Mouse (Mus musculus) G1E (cell line): ENCODE measurements around the gene Atp6v1b1. TPM values are rescaled to one million over a fixed set of nuclear protein-coding genes. Genes with fewer than 3 reads are reported as not detected.

Experiments
- ATAC-seq: 2 replicates; pipeline ENCODE4 v1.8.0; 2016; ENCODE audit warnings: mild to moderate bottlenecking; ENCODE audit not compliant: insufficient number of reproducible peaks, poor library complexity, low FRiP score, severe bottlenecking; ENCODE audit errors: extremely low read depth
- DNase-seq: peaks from one replicate; pipeline ENCODE4 v3.0.0; 2012; ENCODE audit warnings: low spot score
- H3K27me3 ChIP-seq: 2 replicates; pipeline ENCODE4 v1.6.1; 2012; ENCODE audit warnings: mild to moderate bottlenecking, low read length, inconsistent platforms; ENCODE audit not compliant: insufficient read depth
- H3K36me3 ChIP-seq: replicated peaks from 2 replicates; pipeline ENCODE3; 2012; ENCODE audit warnings: mild to moderate bottlenecking, inconsistent platforms
- H3K4me1 ChIP-seq: 2 replicates; pipeline ENCODE4 v1.6.1; 2012; ENCODE audit warnings: low read depth, low read length, inconsistent platforms, mixed read lengths; ENCODE audit not compliant: insufficient read depth
- H3K4me3 ChIP-seq: 2 replicates; pipeline ENCODE4 v1.5.1; 2012; ENCODE audit warnings: low read depth, mild to moderate bottlenecking, inconsistent platforms, low read length, moderate library complexity, mixed read lengths
- H3K9me3 ChIP-seq: replicated peaks from 2 replicates; pipeline ENCODE4 v1.6.1; 2012; ENCODE audit warnings: inconsistent platforms
- CTCF ChIP-seq: IDR thresholded peaks from 2 replicates; pipeline ENCODE4 v1.5.1; 2012; ENCODE audit warnings: low read depth, low read length, inconsistent platforms, mixed read lengths
- GATA1 ChIP-seq: IDR thresholded peaks from 2 replicates; pipeline ENCODE4 v1.6.1; 2012; ENCODE audit warnings: borderline replicate concordance, low read length, inconsistent platforms, mixed read lengths
- GATA2 ChIP-seq: IDR thresholded peaks from 2 replicates; pipeline ENCODE4 v1.6.1; 2012; ENCODE audit warnings: low read depth, low read length, inconsistent platforms, borderline replicate concordance
- POLR2AphosphoS5 ChIP-seq: IDR thresholded peaks from 2 replicates; pipeline ENCODE4 v1.6.1; 2012; ENCODE audit warnings: low read depth, low read length, inconsistent platforms; ENCODE audit not compliant: insufficient replicate concordance
- TAL1 ChIP-seq: conservative IDR thresholded peaks from 2 replicates; pipeline ENCODE4 v1.6.1; 2012; ENCODE audit warnings: low read depth, low read length, inconsistent platforms, mixed read lengths
- polyA plus RNA-seq: library from polyadenylated mRNA; stranded (reverse); fragments of >175 nt; gene quantifications from 2 replicates; pipeline ENCODE4 v1.2.3, GENCODE M21; 2012
- total RNA-seq, 2 experiments: library from RNA; stranded (forward) in 1 of 2; stranded (reverse) in 1 of 2; fragments of 200-1000 nt in 1 of 2; fragments of >200 nt in 1 of 2; fragmentation: Nextera tagmentation in 1 of 2; gene quantifications; 2 replicates each; pipeline ENCODE4 v1.2.3; 2014 to 2017

The Atp6v1b1 gene
- total and polyA plus RNA-seq, 3 experiments = 0.22 TPM; not detected in 2

DNA sequence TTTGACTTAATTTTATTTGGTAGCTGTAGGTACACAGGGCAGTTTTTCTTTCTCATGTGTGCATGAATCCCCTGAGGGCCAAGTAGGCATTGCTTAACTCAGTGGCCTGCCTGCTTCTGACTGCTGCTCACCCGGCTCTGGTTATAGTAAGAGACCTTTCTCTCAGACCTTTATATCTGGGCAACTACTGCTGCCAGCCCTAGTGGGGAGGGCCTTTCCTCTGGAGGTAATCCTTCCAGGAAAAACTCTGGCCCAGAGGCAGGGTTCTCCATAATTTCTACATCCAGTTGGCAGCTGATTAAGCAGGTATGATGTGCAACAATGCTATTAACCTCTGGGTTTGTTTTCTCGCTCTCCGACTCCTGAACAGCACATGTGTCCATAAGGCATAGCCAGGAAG is 60.1 kb downstream of the Atp6v1b1 start:
- H3K4me1 ChIP-seq = no peaks in the 10 kb centered on the region
- no peak overlapping the region for H3K4me3 ChIP-seq
- peaks cover 69% of the 10 kb centered on the region for H3K36me3 ChIP-seq
- no peak for ATAC-seq
- TF ChIP-seq CTCF (no peak), GATA1 (no peak), GATA2 (no peak), TAL1 (no peak), POLR2AphosphoS5 (no peak)
- no peaks in the 10 kb centered on the region for H3K9me3 ChIP-seq
- DNase-seq = no peak
- H3K27me3 ChIP-seq = no peaks in the 10 kb centered on the region

Other genes with a start within 250 kb of the Atp6v1b1 start
- 25.1 and 29.0 TPM in 2 replicates for gene Dguok, start 236.0 kb upstream of the Atp6v1b1 start, total RNA-seq (2014; fragmentation: Nextera tagmentation)
- 25.6 and 26.0 TPM in 2 replicates for gene Dguok, start 236.0 kb upstream of the Atp6v1b1 start, total RNA-seq (2017)
- gene Dguok, start 236.0 kb upstream of the Atp6v1b1 start, polyA plus RNA-seq = 6.7 and 9.4 TPM in 2 replicates
- gene Actg2, start 206.7 kb upstream of the Atp6v1b1 start, total RNA-seq (2014; fragmentation: Nextera tagmentation) = not detected in 2 replicates
- 0.11 and 0.17 TPM in 2 replicates for gene Actg2, start 206.7 kb upstream of the Atp6v1b1 start, total RNA-seq (2017)
- gene Actg2, start 206.7 kb upstream of the Atp6v1b1 start, polyA plus RNA-seq = not detected in 2 replicates
- gene Stambp, start 170.3 kb upstream of the Atp6v1b1 start, total RNA-seq (2014; fragmentation: Nextera tagmentation) = 47.3 and 55.2 TPM in 2 replicates
- 7.0 and 8.2 TPM in 2 replicates for gene Stambp, start 170.3 kb upstream of the Atp6v1b1 start, total RNA-seq (2017)
- 1.8 and 1.9 TPM in 2 replicates for gene Stambp, start 170.3 kb upstream of the Atp6v1b1 start, polyA plus RNA-seq
- gene Clec4f, start 86.8 kb upstream of the Atp6v1b1 start, total RNA-seq (2014; fragmentation: Nextera tagmentation) = not detected in 2 replicates
- 0.05 TPM in 1 of 2 replicates, not detected in the other for gene Clec4f, start 86.8 kb upstream of the Atp6v1b1 start, total RNA-seq (2017)
- not detected in 2 replicates for gene Clec4f, start 86.8 kb upstream of the Atp6v1b1 start, polyA plus RNA-seq
- not detected in 2 replicates for gene Cd207, start 65.1 kb upstream of the Atp6v1b1 start, total RNA-seq (2014; fragmentation: Nextera tagmentation)
- gene Cd207, start 65.1 kb upstream of the Atp6v1b1 start, total RNA-seq (2017) = not detected in 2 replicates
- gene Cd207, start 65.1 kb upstream of the Atp6v1b1 start, polyA plus RNA-seq = not detected in 2 replicates
- not detected in 2 replicates for gene Vax2, start 31.7 kb upstream of the Atp6v1b1 start, total RNA-seq (2014; fragmentation: Nextera tagmentation)
- not detected in 2 replicates for gene Vax2, start 31.7 kb upstream of the Atp6v1b1 start, total RNA-seq (2017)
- gene Vax2, start 31.7 kb upstream of the Atp6v1b1 start, polyA plus RNA-seq = not detected in 2 replicates
- not detected in 2 replicates for gene Ankrd53, start 19.7 kb downstream of the Atp6v1b1 start, total RNA-seq (2014; fragmentation: Nextera tagmentation)
- gene Ankrd53, start 19.7 kb downstream of the Atp6v1b1 start, total RNA-seq (2017) = not detected in 2 replicates
- gene Ankrd53, start 19.7 kb downstream of the Atp6v1b1 start, polyA plus RNA-seq = not detected in 2 replicates
- 47.8 and 50.0 TPM in 2 replicates for gene Tex261, start 32.8 kb downstream of the Atp6v1b1 start, total RNA-seq (2014; fragmentation: Nextera tagmentation)
- gene Tex261, start 32.8 kb downstream of the Atp6v1b1 start, total RNA-seq (2017) = 32.5 and 35.4 TPM in 2 replicates
- gene Tex261, start 32.8 kb downstream of the Atp6v1b1 start, polyA plus RNA-seq = 30.3 and 34.6 TPM in 2 replicates
- gene Nagk, start 52.0 kb downstream of the Atp6v1b1 start, total RNA-seq (2014; fragmentation: Nextera tagmentation) = 12.9 and 19.2 TPM in 2 replicates
- gene Nagk, start 52.0 kb downstream of the Atp6v1b1 start, total RNA-seq (2017) = 49.7 and 50.7 TPM in 2 replicates
- gene Nagk, start 52.0 kb downstream of the Atp6v1b1 start, polyA plus RNA-seq = 5.5 and 6.5 TPM in 2 replicates
- gene Paip2b, start 88.8 kb downstream of the Atp6v1b1 start, total RNA-seq (2014; fragmentation: Nextera tagmentation) = 7.6 and 8.4 TPM in 2 replicates
- gene Paip2b, start 88.8 kb downstream of the Atp6v1b1 start, total RNA-seq (2017) = 10.3 and 12.0 TPM in 2 replicates
- 9.3 and 10.5 TPM in 2 replicates for gene Paip2b, start 88.8 kb downstream of the Atp6v1b1 start, polyA plus RNA-seq
- 181 and 199 TPM in 2 replicates for gene Zfp638, start 124.1 kb downstream of the Atp6v1b1 start, total RNA-seq (2014; fragmentation: Nextera tagmentation)
- gene Zfp638, start 124.1 kb downstream of the Atp6v1b1 start, total RNA-seq (2017) = 130 and 152 TPM in 2 replicates
- gene Zfp638, start 124.1 kb downstream of the Atp6v1b1 start, polyA plus RNA-seq = 4.3 and 5.3 TPM in 2 replicates